Mouse (Mus musculus) mouse embryonic stem cell (cell line): ENCODE measurements around the gene Srsf12.

Experiments
- in situ Hi-C, 2 experiments: fragments of 300-500 bp; cut with MboI; formaldehyde crosslinking; loops; 1 replicate in 1 of 2; 3 replicates in 1 of 2; pipeline ENCODE4 v1.14.3; 2019 to 2020; ENCODE audit warnings: low sequenced_read_pairs in 2 of 2, low pct_unique_long_range_greater_than_20kb in 1 of 2, mixed read lengths in 1 of 2; ENCODE audit not compliant: unreplicated experiment in 1 of 2

The Srsf12 gene

DNA sequence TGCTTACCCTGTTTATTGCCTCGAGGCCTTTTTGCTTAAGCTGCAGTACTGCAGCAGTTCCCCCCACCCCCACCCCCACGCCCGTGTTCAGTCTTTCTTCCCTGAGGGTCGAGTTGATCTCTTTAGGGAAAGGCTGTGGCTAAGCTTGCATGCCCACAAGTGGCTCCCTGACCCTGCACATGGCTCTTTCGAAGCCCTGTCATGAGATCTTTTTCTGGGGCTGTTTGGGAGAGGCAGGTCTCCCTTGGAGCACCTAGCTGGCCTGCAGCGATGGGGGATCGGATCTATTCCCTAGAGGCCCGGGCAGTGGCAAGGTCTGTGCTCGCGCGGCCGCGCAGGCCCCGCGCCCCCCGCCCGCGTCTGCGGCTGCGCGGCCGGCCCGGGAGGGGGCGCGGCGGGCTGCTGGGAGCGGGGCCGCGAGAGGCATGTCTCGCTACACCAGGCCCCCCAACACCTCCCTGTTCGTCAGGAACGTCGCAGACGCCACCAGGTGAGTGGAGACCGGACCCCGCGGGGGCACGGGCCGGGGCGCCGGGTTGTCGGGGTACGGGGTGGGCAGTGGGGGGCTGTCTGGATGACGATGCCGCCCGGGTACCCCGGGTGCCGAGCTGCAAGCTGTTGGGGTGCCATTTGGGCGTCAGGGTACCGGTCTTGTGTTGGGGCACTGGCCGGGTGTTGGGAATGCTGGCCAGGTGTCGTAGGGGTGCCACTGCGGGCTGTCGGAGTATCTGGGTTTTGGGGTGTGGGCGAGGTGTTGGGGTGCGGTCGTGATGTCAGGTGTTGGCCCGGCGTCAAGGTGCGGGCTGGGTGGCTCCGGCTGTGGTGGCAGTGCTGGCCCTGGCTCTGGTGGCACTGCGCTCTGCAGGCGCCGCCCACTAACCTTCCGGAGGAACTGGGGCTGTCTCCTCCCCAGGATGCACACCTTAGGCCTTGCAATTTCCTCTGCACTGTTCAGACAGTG lies at the start of gene Srsf12:
Gene Srsf12 (plus strand): TSS at position 111 of the 961 bp plus-strand sequence.
- in situ Hi-C loops: loop anchor here in 1 of 2 experiments (5.0 kb wide), 1 partner anchor 68 kb away; no protein-coding TSS in a partner anchor

DNA sequence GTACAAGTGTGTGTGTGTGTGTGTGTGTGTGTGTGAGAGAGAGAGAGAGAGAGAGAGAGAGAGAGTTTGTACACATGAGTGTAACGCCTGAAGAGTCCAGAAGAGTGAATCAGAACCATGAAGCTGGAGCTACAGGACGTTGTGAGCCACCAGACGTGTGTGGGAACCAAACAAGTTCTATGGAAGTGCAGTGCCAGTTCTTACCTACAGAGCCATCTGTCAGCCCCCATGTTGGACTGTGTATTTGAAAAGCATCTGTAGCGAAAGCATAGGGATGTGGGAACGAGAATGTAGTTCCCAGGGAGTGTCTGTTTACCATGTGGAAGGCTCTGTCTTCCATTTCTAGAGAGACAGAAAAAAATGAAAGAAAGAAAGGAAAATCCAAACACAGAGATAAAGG lies 25.3 kb upstream of the Srsf12 start:
- in situ Hi-C loops: no loop called here

DNA sequence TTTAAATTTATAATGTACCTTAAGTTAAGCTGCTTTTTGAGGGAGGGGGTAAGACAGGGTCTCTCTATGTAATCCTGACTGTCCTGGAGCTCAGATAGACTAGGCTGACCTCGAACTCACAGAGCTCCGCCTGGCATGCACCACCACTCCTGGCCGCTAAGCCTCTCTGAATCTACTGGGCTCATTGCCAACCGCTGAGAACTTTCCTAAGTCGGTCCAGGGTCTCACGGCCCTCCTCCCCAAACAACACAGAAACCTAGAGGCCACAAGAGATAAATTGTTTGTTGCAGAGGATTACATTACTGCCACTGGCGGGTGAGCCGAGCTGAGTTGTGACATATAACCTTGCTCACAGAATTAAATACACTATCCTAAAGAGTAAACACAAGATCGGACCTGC lies 20.6 kb upstream of the Srsf12 start:
- in situ Hi-C loops: no loop called here

DNA sequence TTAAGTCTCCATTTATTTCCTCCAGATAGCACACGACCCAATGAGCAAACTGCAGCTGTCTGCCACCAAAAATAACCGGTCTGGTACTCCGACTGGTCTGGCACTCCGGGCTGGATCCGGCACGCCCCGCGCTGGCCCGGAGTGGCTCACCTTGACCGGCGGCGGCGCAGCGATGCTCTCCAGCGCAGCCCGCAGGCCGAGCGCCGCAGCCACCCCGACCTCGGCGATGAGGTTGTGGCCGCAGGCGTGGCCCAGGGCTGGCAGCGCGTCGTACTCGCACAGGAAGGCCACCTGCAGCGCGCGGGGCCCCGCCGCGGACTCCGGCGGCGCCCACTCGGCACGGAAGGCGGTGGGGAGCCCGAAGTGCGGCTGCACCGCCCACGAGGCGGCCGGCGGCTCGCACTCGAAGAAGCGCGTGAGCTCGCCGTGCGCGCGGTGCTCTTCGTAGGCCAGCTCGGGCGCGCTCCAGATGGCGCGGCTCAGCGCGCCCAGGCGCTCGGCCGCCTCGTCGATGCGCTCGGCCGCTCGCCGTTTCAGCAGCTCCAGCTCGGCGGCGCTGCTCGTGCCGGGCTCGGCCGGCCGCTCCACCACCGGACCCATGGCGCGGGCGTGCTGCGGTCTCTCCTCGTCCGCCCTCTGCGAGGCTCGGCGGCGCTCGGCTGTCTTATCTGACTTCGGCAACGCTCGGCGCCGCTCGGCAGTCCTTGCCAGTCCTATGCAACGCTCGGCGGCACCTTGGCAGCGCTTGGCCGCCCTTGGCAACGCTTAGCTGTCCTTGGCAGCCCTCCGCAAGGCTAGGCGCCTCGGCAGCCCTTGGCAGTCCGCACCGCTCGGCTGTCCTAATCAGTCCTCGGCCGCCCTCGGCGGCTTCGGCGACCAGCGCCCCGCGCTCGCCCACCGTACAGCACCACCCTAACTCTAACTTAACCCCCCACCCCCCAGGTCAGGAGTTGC lies 19.7 kb upstream of the Srsf12 start:
- in situ Hi-C loops: no loop called here

DNA sequence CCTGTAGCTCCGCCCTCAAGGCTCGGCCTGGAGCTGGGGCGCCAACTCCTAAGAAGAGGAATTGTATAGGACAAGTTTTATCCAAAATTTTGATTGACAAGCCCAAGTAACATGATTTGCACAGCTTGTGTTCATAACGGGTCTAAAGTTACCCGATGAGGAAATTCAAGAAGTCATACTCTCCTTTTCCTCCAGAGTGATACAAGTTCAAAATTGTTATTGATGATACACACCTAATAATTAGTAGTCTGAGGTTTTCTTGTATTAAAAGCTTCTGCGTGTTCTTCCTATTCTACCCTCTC lies 19.1 kb upstream of the Srsf12 start, which contains the start of gene Pm20d2:
Gene Pm20d2 (minus strand): TSS at position 3 of the 302 bp plus-strand sequence.
- in situ Hi-C loops: no loop called here

DNA sequence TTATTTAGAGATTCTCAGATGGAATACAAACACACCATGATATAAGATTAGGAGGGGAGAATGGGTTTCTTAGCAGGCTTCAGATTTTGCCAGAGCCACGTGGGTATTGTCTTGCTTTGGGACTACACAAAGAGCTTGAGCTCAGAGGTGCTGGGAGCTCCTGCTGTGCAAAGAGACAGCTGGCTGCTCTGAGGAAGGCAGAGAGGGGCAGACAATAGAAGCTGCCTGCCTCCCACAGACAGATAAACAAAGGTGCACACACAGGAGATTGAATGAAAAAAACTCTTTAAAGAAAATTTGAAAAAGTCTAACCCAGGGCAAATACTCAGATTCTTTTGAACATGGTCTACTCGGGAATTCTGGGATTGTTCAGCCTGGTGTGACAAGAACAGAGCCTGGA lies 10.7 kb upstream of the Srsf12 start:
- in situ Hi-C loops: no loop called here

DNA sequence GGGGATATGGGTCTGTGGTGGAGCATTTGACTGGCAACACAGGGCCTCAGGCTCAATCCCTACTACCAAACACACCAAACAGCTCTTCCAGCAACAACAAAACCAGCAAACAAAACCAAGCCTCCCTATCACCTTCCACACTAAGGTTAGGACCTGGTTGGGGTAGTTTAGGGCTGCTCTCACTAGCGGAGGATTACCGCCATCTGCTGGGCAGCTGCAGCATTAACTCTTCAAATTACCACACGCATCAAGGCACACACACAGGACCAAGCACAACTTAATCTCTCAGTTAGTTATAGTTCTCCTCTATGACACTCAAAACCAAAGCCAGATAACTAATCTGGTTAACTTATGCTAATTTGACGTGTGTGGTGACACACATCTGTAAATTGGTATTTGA lies 4.1 kb upstream of the Srsf12 start:
- in situ Hi-C loops: loop anchor here in 1 of 2 experiments (5.0 kb wide), 1 partner anchor 73 kb away; no protein-coding TSS in a partner anchor

DNA sequence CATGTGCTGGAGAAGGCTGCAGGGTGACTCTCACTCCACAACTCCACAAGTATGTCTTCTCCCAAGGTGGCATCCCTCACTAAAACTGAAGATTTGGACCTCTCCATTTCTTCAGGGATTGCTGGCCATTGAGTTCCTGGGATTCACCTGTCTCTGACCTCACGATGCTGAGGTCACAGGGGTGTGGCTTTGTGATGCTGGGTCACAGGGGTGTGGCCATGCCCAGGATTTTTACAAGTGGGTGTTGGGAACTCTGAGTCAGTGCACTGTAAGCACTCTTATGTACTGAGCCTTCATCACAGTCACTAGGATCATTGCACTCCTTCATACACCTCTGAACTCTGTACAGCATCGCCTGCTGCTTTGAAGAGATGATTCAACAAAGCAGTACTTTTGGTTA lies 1.2 kb upstream of the Srsf12 start:
- in situ Hi-C loops: loop anchor here in 1 of 2 experiments (5.0 kb wide), 1 partner anchor 70 kb away; no protein-coding TSS in a partner anchor

DNA sequence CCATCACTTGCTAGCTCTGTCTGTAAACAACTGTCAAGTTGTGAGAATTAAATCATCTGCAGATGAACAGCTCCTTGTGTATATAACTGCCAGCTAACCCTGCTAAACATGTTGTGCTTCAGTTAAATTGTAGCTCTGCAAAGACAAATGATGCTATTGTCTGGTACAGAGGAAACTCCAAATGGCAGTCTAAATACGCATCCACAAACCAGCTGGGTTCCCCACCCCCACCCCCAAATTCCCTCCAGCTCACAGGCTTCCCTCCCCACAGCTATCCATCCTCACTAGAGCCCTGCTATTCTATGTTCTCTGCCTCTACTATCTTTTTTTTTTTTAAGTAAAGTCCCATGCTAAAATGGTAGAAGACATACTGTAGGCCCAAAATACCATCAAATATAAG lies 13.1 kb downstream of the Srsf12 start:
- in situ Hi-C loops: no loop called here

DNA sequence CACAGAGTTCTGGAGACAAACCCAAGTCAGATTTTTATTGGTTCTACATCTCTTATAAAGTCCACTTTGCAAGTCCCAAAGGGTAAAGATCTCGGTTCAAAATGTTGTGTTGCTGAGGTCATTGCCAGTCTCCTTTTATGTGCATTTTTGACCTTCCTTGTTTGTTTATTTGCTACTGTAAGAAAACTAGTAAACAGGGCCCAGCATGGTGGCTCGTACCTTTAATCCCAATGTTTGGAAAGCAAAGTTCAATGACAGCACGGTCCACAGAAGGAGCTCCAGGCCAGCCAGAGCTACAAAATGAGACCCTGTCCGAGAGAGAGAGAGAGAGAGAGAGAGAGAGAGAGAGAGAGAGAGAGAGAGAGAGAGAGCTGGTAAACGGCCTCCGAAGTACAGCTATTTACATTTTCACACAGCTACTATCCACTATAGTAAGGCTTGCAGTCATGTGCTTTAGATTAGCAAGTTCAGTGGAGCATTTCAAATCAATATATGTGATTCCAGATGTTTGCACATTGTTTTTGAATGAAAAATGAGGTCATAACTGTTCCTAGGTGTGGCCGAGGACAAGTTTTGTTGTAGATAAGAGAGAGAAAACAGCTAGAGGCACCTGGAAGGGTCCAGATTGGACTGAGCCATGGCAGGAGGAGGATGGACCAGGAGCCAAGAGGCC lies 15.3 kb downstream of the Srsf12 start:
- in situ Hi-C loops: no loop called here

DNA sequence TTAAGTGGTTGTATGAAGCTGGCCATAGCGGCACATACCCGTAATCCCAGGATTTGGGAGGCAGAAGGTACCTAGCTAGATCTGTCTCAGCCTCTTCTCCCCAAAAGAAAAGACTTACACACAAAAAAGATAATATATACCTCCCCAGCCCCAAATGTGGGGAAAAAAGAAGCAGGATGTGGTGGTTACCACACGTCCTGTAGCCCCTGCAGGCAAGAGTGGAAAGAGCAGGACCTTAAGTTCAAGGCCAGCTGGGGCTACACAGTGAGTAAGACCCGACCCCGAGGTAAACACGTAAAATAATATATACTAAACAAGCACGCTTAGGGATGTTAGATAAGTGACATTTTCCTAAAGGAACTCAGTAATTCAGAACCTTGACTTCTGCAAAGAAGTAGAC lies 18.4 kb downstream of the Srsf12 start:
- in situ Hi-C loops: no loop called here

DNA sequence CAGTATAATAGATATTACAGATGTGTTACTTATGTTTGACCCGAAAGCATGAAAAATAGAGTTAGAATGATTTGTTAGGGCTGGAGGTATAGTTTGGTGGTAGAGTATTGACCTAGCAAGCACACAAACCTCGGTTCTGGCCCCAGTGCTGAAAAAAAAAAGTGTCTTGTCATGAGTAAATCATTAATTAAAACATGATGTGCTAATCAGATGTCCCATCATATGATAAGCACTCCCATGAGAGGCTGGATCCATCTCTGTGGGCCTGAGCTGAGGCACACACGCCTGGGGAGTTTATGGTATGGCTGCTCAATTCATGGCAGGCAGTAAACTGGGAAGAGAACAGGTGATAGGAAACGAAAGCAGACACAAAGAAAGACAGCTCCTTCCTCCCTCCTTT lies 20.8 kb downstream of the Srsf12 start:
- in situ Hi-C loops: no loop called here

DNA sequence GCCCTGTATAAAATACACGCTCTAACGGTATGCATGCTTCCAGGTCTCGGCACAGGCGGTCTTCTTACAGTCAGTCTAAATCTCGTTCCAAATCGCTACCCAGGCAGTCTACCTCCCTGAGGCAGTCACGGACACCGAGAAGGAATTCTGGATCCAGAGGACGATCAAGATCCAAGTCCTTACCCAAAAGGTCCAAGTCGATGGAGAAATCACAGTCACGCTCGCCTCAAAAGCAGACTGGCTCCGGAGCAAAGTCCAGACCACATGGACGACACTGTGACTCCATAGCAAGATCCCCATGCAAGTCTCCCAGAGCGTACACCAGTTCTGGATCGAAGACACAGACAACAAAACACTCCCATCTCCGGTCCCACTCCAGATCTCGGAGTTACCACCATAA lies 22.1 kb downstream of the Srsf12 start:
- in situ Hi-C loops: no loop called here

DNA sequence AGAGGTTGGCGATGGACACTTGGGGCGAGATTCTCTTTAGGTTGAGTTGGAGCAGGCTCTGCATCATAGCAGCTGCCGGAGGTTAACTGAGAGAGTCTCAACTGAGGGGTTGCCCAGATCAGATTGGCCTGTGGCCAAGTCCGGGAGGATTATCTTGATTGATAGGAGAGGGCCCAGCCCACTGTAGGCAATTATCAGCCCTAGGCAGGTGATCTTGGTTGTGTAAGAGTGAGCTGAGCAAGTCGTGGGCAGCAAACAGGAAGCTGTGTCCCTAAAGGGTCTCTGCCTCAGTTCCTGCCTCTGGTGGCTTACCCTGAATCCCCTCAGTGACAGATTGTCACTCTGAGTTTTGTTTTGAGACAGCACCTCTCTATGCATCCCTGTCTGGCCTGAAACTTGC lies 33.7 kb downstream of the Srsf12 start:
- in situ Hi-C loops: no loop called here

DNA sequence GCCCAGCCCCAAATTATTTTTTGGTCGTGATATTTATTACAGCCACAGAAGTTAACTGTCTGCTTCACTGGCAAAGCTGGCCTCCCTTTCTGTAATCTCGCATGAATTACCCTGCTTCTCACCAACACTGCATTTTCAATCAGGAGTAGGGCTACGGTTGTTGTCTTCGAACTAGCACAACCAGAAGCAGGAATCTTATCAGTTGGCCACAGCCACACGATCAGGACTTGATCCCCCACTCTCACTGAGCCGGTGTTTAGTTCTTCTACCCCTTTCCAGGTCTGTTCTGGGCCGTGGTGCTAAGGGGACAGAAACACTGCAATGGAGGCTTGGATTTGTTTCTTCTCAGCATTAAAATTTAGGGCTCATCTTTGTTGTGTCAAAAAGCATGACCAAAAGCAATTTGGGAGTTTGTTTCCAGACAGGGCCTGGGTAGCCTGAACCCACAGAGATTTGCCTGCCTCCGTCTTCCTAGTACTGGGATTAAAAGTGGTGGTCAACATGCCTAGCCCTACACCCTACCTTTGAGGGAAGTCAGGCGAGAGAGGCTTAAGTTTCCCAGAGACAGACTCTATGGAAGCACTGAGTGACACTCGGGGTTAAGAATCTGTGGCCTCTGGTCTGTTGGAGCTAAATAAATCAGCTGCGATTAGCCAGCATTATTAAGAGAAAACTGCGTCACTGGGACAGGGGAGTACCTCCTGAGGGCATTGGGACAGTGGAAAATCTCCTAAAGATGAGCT lies 34.4 kb downstream of the Srsf12 start:
- in situ Hi-C loops: no loop called here

DNA sequence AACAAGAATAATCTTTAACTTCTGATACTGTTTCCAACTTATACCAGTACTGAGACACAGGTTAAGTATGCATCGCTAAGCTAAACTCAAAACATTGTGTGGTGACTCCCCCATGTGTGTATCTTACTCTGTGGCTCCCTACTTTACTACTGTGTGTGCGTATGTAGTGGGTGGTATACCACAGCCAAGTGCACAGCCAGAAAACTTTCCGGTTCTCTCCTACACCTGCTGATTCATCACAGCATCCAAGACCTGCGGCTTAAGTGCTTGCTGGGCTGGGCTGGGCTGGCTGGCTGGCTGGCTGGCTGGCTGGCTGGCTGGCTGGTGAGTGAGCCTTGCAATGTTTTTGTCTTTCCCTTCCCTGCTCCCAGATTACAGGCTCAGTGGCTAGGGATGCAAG lies 35.1 kb downstream of the Srsf12 start:
- in situ Hi-C loops: no loop called here

DNA sequence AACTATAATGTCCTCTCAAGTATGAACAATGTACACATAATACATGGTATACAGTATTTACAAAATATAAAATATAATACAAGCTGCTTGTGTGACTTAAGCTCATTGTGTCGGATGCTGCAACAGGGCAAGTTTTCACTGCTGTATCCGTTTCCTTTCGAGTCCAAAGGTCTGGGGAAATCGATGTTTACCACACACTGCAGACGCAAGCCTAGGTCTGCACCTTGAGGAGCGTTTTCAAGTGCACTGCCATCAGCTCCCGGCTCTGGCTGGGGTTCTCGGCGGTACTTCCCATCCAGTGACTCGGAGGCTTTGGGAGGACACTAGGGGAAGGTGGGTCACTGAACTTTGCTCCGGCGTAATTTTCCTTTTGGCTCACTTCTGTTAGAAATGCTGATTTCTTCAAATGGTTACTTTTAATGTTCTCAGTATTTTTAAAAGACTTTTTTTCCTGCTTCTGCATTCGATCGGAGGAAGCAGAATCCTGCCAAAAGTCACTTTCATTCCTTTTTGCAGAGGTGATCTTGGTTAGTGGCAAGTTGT lies 37.1 kb downstream of the Srsf12 start:
- in situ Hi-C loops: no loop called here
